Mouse (Mus musculus): ENCODE results near the gene Cnot1. TPM values are rescaled to one million over a fixed set of nuclear protein-coding genes. Genes with fewer than 3 reads are reported as not detected.
"Not testable (repeated sequence)": the region's sequence is repeated elsewhere in the genome, so short reads cannot be mapped to it uniquely, and the experiment has no call there.

Cnot1 gene
- total RNA-seq, 2 experiments from 2014 or later, result 135 to 142 TPM

- DNase-seq (ENCODE audit: low spot score in 2 of 2), result no peak
These were observed 10.9 kb upstream of the Cnot1 start for GRCm38 (mm10) chr8:95818211-95818610.

DNA sequence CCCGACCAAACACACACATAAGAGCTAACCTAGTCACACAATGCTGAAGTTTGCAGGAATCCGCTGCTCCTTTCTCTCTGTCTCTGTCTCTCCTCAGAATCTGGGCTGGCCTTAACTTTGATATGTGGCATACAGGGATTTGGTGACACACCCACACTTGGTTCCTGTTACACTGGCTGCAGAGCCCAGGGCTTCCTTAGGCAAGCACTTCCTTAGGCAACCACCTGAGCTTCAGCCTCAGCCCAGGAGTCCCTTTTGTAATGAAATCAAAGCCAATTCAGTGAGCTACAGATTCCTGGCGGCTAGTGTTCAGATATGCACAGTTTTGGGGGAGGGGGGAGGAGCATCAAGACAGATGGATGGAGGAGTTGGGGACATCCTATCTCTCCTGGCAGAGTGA is 10.3 kb upstream of the Cnot1 start:
- DNase-seq (ENCODE audit: low spot score in 2 of 2), result no peak

DNA sequence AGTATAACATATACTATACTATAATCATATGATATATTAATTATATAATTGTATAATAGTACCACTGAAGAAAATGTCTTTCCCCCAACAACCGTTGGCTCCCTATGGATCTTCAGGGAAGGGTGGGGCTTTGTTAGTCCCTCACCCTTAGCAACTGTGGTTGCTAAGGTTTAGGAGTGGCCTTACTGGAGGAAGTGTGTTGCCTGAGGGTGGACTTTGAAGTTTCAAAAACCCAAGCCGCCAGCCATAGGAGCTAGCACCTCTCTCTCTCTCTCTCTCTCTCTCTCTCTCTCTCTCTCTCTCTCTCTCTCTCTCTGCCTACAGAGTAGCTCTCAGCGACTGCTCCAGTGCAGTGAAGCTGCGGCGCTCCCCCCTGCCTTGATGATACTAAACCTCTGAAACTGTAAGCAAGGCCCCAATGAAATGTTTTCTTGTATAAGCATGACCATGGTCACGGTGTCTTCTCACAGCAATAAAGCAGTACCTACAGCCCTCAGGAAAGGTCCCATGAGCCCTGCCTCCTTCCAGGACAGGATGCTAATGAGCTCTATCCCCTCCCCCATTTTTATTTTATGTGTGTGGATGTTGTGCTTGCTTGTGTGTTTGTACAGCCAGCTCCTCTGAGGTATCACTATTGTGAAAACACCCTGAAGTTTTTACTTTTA is 8.9 kb upstream of the Cnot1 start:
- no peak for DNase-seq (ENCODE audit: low spot score in 2 of 2)

- no peak for DNase-seq (ENCODE audit: low spot score in 2 of 2)
These were observed 2.9 kb upstream of the Cnot1 start for GRCm38 (mm10) chr8:95810184-95810591.

GRCm38 (mm10) chr8:95809116-95809515 is 1.9 kb upstream of the Cnot1 start:
- no peak for DNase-seq (ENCODE audit: low spot score in 2 of 2)

DNA sequence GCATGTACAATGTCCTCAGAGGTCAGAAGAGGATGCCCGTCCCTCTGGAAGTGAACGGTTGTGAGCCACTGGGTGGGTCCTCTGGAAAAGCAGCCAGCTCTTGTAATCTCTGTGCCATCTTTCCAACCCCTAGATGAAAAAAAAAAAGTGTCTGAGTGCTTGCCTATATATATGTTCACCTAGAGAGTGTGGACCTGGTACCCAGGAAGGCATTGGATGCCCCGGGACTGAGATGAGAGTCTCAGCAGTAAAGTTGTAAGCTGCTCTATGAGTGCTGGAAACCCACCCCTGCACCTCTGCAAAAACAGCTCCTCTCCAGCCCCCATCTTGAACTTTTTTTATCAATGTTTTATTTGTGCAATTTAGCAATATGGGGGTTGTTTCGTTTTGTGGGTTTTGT is 1.4 kb upstream of the Cnot1 start:
- no peak for DNase-seq (ENCODE audit: low spot score in 2 of 2)

GRCm38 (mm10) chr8:95807861-95808260 is 597 bp upstream of the Cnot1 start:
- DNase-seq (ENCODE audit: low spot score in 2 of 2), result peak; percentile 91 to 97

GRCm38 (mm10) chr8:95806461-95807191 is 638 bp downstream of the Cnot1 start:
- DNase-seq (ENCODE audit: low spot score in 2 of 2), result peak; percentile 7 to 20

DNA sequence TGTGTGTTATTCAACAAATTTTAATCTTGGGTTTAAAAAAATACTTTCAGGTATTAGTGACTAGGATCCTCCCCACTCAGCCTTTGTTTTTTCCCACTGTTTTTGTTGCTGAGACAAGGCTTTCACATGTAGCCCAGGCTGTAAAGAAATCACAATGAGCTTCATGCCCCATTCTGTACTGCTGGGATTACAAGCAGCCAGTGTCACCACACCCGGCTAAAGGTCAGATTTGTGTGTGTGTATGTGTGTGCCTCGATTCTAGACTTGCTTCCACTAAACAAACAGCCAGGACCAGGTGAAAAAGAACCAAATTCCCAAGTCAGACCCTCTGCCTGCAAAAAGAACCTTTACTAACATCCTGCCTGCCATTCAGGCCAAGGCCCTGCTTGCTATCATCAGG is 1.8 kb downstream of the Cnot1 start:
- DNase-seq (ENCODE audit: low spot score in 2 of 2), result no peak

DNA sequence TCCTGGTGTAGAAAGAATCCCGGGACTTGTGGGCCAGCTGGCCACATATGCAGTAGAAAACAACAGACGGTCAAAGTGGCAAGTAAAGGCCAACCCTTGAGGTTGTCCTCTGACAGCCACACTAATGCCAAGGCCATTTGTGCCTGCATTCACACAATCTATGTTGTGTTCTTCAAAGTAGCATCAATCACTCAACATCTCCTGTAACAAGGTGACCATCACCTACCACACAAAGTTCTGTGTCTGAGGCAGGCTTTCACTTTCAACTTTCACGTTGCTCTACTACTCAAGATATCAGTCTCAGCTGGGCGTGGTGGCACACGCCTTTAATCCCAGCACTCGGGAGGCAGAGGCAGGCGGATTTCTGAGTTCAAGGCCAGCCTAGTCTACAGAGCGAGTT is 5.0 kb downstream of the Cnot1 start:
- DNase-seq (ENCODE audit: low spot score in 2 of 2), result no peak

GRCm38 (mm10) chr8:95801476-95802064 is 5.7 kb downstream of the Cnot1 start:
- DNase-seq (ENCODE audit: low spot score in 2 of 2), result no peak

DNA sequence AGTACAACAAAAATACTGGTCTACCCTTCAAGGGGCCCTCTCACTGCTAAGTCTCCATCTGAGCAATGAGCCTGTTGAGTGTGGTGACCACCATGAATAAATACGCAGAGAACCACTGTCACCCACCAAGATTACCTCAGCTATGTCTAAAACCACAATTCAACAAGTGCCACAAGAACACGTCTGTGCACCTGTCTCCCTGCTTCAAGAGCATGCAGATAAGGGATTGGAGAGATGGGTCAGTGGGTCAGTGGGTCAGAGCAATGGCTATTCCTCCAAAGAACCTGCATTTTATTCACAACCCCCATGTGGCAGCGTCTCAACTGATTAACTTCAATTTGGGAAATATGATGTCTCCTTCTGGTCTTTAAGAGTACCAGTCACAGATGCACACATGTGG is 6.9 kb downstream of the Cnot1 start:
- DNase-seq (ENCODE audit: low spot score in 2 of 2), result no peak

- no peak for DNase-seq (ENCODE audit: low spot score in 2 of 2)
These were observed 7.4 kb downstream of the Cnot1 start for GRCm38 (mm10) chr8:95799891-95800290.

DNA sequence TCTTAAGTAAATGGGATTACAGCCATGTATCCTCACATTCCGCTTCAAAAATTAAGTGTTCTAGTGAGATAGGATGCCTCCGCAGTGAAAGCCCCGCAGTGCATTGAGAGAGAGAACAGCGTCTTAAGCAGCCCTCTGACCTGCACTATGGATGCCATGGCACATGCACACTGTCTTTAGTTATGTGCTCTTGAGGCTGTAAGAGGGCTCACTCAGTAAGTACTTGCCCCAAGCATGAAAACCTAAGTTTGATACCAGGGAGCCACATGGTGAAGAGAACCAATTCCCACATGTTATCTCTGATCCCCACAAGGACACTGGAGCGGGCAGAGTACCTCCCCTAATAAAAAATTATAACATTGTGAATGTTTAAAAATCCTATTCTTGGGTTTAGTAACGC is 8.1 kb downstream of the Cnot1 start:
- no peak for DNase-seq (ENCODE audit: low spot score in 2 of 2)

GRCm38 (mm10) chr8:95795333-95796061 is 11.8 kb downstream of the Cnot1 start:
- not testable (repeated sequence) for DNase-seq (ENCODE audit: low spot score in 2 of 2)

GRCm38 (mm10) chr8:95785591-95785990 is 21.7 kb downstream of the Cnot1 start:
- no peak for DNase-seq (ENCODE audit: low spot score in 2 of 2)

DNA sequence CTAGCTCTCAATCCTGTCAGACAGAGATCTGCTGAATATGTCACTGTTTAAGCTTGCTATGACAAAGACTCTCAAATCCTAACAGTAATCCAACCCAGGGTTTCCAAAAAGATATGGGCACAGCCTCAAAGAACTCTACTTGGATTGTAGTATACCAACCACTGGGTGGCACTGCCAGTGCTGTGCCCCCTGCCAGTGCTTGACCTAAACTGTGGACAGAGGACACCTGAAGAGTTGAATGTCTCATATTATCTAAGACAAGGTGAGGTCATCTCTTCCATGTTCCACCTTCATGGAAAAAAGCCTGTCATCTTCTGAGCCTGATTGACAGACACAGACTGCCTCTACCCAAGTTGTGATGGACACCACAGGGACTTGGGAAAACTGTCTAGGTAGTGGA is 24.6 kb downstream of the Cnot1 start:
- no peak for DNase-seq (ENCODE audit: low spot score in 2 of 2)

DNA sequence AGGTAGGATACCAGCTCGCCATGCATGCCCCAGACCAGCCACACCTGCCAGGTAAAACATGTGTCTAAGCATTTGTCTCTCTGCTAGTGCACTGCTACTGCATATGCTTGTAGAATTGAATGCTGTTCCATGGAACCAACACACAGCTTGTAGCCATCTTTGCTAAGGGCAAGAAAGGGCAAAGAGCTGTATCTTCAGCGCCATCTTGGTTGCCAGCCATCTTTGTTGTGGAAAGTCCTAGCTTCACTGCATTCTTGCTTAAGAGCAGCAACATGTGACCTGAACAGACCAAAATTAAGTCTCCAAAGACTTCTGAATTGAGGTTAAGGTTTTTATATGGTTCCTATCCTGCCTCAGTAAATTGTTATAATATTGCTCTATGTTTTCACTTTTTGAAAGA is 25.5 kb downstream of the Cnot1 start:
- no peak for DNase-seq (ENCODE audit: low spot score in 2 of 2)

DNA sequence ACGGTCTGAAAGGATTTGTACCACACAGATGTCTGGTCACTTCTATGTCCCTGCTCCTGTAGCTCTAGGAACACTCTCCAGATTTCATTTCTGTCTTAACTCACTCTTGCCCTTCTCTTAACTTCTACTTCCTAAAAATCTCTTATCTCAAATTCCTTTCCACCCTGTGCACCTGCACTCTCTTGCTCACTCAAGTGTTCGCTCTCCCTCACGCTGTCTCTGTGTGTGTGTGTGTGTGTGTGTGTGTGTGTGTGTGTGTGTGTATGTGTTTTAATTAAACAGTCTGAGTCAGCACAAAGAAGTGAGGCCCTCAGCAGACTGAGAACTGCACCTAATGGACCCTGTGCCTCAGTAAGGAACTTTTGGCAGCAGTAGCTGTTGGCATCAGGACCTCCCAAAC is 26.2 kb downstream of the Cnot1 start:
- no peak for DNase-seq (ENCODE audit: low spot score in 2 of 2)

DNA sequence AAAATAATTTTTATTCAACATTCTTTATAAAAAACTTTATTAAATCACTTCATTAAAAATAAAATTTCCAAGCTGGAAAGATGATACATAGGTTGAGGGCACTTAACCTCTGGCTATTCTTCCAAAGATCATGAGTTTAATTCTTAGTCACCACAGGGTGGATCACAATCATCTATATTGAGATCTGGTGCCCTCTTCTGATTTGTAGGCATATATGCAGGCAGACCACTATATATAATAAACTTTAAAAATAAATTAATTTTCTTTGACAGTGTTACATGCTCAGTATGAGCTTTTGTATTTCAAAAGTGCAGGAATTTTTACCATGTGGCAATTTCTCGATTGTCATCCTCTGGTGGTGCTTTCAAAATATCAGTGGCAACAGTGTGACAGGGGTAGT is 43.1 kb downstream of the Cnot1 start:
- DNase-seq (ENCODE audit: low spot score in 2 of 2), result no peak

GRCm38 (mm10) chr8:95760323-95760722 is 46.9 kb downstream of the Cnot1 start:
- no peak for DNase-seq (ENCODE audit: low spot score in 2 of 2)

DNA sequence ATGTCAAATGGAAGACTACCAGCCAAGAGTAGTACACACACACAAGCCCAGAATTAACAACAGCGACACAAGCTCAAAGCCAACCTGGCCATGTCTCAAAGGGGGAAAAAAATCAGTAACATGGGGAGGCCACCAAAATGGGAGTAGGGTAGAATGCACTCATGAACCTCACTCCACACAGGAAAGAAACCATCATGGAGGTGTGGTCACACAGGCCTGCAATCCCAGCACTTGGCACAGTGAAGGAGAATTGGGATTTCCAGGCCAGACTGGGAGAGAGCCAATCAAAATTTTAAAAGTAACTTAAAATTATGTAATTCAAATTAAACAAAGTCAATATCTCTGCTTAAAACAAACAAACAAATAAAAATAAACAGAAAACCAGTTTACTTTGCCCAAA is 55.3 kb downstream of the Cnot1 start:
- DNase-seq (ENCODE audit: low spot score in 2 of 2), result no peak
